Mouse (Mus musculus): ENCODE measurements around the gene Atg13. TPM values are rescaled to one million over a fixed set of nuclear protein-coding genes. Genes with fewer than 3 reads are reported as not detected.
A peak's percentile ranks its signal among the peaks of the same experiment; 100 is the strongest.

Atg13 gene
- polyA plus RNA-seq, 1 experiment from 2014 or later = 27.6 TPM

GRCm38 (mm10) chr2:91646733-91647132, 63.6 kb downstream of the Atg13 start:
- Histone ChIP-seq H3K9ac (ENCODE audit: low read length) (no peak overlapping the region), H3K27me3 (ENCODE audit: control insufficient read depth, insufficient read depth, low read length) (no peaks in the 10 kb centered on the region), H3K27ac (ENCODE audit: low read length) (no peak overlapping the region), H3K36me3 (ENCODE audit: control insufficient read depth, insufficient read depth, low read length) (peaks cover 33% of the 10 kb centered on the region), H3K9me3 (replicated peaks; ENCODE audit: control insufficient read depth, low read length) (no peaks in the 10 kb centered on the region), H3K4me1 (ENCODE audit: control insufficient read depth, insufficient read depth, low read length) (peaks cover 16% of the 10 kb centered on the region), H3K4me2 (ENCODE audit: low read depth, low read length) (no peak overlapping the region), H3K4me3 (replicated peaks; ENCODE audit: low read length) (no peak overlapping the region)
- ATAC-seq (ENCODE audit: insufficient read depth, low FRiP score) = no peak
- 25% methylated on average over 1 of the region's 1 CpGs for WGBS

- Histone ChIP-seq H3K4me1 (ENCODE audit: control insufficient read depth, insufficient read depth, low read length) (peaks cover 9% of the 10 kb centered on the region), H3K27ac (ENCODE audit: low read length) (no peak overlapping the region), H3K27me3 (ENCODE audit: control insufficient read depth, insufficient read depth, low read length) (no peaks in the 10 kb centered on the region), H3K4me3 (replicated peaks; ENCODE audit: low read length) (no peak overlapping the region), H3K9ac (ENCODE audit: low read length) (no peak overlapping the region), H3K9me3 (replicated peaks; ENCODE audit: control insufficient read depth, low read length) (no peaks in the 10 kb centered on the region), H3K4me2 (ENCODE audit: low read depth, low read length) (no peak overlapping the region), H3K36me3 (ENCODE audit: control insufficient read depth, insufficient read depth, low read length) (peaks cover 33% of the 10 kb centered on the region)
- ATAC-seq (ENCODE audit: insufficient read depth, low FRiP score) = no peak
- WGBS = 97% methylated on average over 11 of the region's 11 CpGs
These were observed 64.6 kb downstream of the Atg13 start for GRCm38 (mm10) chr2:91645811-91646210.

- no peaks in the 10 kb centered on the region for H3K9me3 ChIP-seq (replicated peaks; ENCODE audit: control insufficient read depth, low read length)
- H3K4me3 ChIP-seq (replicated peaks; ENCODE audit: low read length) = no peak overlapping the region
- H3K4me1 ChIP-seq (ENCODE audit: control insufficient read depth, insufficient read depth, low read length) = peaks cover 6% of the 10 kb centered on the region
- H3K27me3 ChIP-seq (ENCODE audit: control insufficient read depth, insufficient read depth, low read length) = no peaks in the 10 kb centered on the region
- H3K4me2 ChIP-seq (ENCODE audit: low read depth, low read length) = no peak overlapping the region
- 95% methylated on average over 15 of the region's 15 CpGs for WGBS
- H3K36me3 ChIP-seq (ENCODE audit: control insufficient read depth, insufficient read depth, low read length) = peaks cover 33% of the 10 kb centered on the region
- no peak overlapping the region for H3K27ac ChIP-seq (ENCODE audit: low read length)
- H3K9ac ChIP-seq (ENCODE audit: low read length) = no peak overlapping the region
- ATAC-seq (ENCODE audit: insufficient read depth, low FRiP score) = no peak
These were observed 65.0 kb downstream of the Atg13 start for GRCm38 (mm10) chr2:91645354-91645753.

- H3K4me2 ChIP-seq (ENCODE audit: low read depth, low read length) = no peak overlapping the region
- 87% methylated on average over 11 of the region's 11 CpGs for WGBS
- no peak overlapping the region for H3K9ac ChIP-seq (ENCODE audit: low read length)
These were observed 66.4 kb downstream of the Atg13 start for GRCm38 (mm10) chr2:91644021-91644420.

GRCm38 (mm10) chr2:91642825-91643415, 67.5 kb downstream of the Atg13 start:
- Histone ChIP-seq H3K9me3 (replicated peaks; ENCODE audit: control insufficient read depth, low read length) (no peaks in the 10 kb centered on the region), H3K4me2 (ENCODE audit: low read depth, low read length) (no peak overlapping the region), H3K36me3 (ENCODE audit: control insufficient read depth, insufficient read depth, low read length) (peaks cover 32% of the 10 kb centered on the region), H3K4me1 (ENCODE audit: control insufficient read depth, insufficient read depth, low read length) (no peaks in the 10 kb centered on the region), H3K27me3 (ENCODE audit: control insufficient read depth, insufficient read depth, low read length) (no peaks in the 10 kb centered on the region), H3K27ac (ENCODE audit: low read length) (no peak overlapping the region), H3K9ac (ENCODE audit: low read length) (no peak overlapping the region), H3K4me3 (replicated peaks; ENCODE audit: low read length) (no peak overlapping the region)
- 0 out of 2 replicates have a peak, but pooled peaks have one; percentile 39 for ATAC-seq (ENCODE audit: insufficient read depth, low FRiP score)
- 69% methylated on average over 2 of the region's 2 CpGs for WGBS

More at GRCm38 (mm10) chr2:91644021-91644420, 66.4 kb downstream of the Atg13 start:
- peaks cover 6% of the 10 kb centered on the region for H3K4me1 ChIP-seq (ENCODE audit: control insufficient read depth, insufficient read depth, low read length)
- no peaks in the 10 kb centered on the region for H3K9me3 ChIP-seq (replicated peaks; ENCODE audit: control insufficient read depth, low read length)
- no peaks in the 10 kb centered on the region for H3K27me3 ChIP-seq (ENCODE audit: control insufficient read depth, insufficient read depth, low read length)
- peaks cover 33% of the 10 kb centered on the region for H3K36me3 ChIP-seq (ENCODE audit: control insufficient read depth, insufficient read depth, low read length)
- H3K27ac ChIP-seq (ENCODE audit: low read length) = no peak overlapping the region
- H3K4me3 ChIP-seq (replicated peaks; ENCODE audit: low read length) = no peak overlapping the region
- no peak for ATAC-seq (ENCODE audit: insufficient read depth, low FRiP score)

- no peak for ATAC-seq (ENCODE audit: insufficient read depth, low FRiP score)
- H3K27ac ChIP-seq (ENCODE audit: low read length) = no peak overlapping the region
- H3K4me2 ChIP-seq (ENCODE audit: low read depth, low read length) = no peak overlapping the region
- WGBS = 52% methylated on average over 6 of the region's 6 CpGs
- no peaks in the 10 kb centered on the region for H3K4me1 ChIP-seq (ENCODE audit: control insufficient read depth, insufficient read depth, low read length)
- no peaks in the 10 kb centered on the region for H3K9me3 ChIP-seq (replicated peaks; ENCODE audit: control insufficient read depth, low read length)
- H3K36me3 ChIP-seq (ENCODE audit: control insufficient read depth, insufficient read depth, low read length) = no peaks in the 10 kb centered on the region
- H3K9ac ChIP-seq (ENCODE audit: low read length) = no peak overlapping the region
- H3K4me3 ChIP-seq (replicated peaks; ENCODE audit: low read length) = no peak overlapping the region
- H3K27me3 ChIP-seq (ENCODE audit: control insufficient read depth, insufficient read depth, low read length) = no peaks in the 10 kb centered on the region
These were observed 71.4 kb downstream of the Atg13 start for GRCm38 (mm10) chr2:91638931-91639330.

- no peaks in the 10 kb centered on the region for H3K9me3 ChIP-seq (replicated peaks; ENCODE audit: control insufficient read depth, low read length)
- no peak overlapping the region for H3K4me3 ChIP-seq (replicated peaks; ENCODE audit: low read length)
- no peak overlapping the region for H3K4me2 ChIP-seq (ENCODE audit: low read depth, low read length)
- WGBS = 59% methylated on average over 5 of the region's 5 CpGs
- H3K36me3 ChIP-seq (ENCODE audit: control insufficient read depth, insufficient read depth, low read length) = no peaks in the 10 kb centered on the region
- no peaks in the 10 kb centered on the region for H3K4me1 ChIP-seq (ENCODE audit: control insufficient read depth, insufficient read depth, low read length)
- peak overlapping the region; percentile 74 for H3K27ac ChIP-seq (ENCODE audit: low read length)
- H3K27me3 ChIP-seq (ENCODE audit: control insufficient read depth, insufficient read depth, low read length) = no peaks in the 10 kb centered on the region
- peak; percentile 82 for ATAC-seq (ENCODE audit: insufficient read depth, low FRiP score)
- no peak overlapping the region for H3K9ac ChIP-seq (ENCODE audit: low read length)
These were observed 73.5 kb downstream of the Atg13 start for GRCm38 (mm10) chr2:91636727-91637338.

- Histone ChIP-seq H3K4me1 (ENCODE audit: control insufficient read depth, insufficient read depth, low read length) (no peaks in the 10 kb centered on the region), H3K36me3 (ENCODE audit: control insufficient read depth, insufficient read depth, low read length) (no peaks in the 10 kb centered on the region), H3K9me3 (replicated peaks; ENCODE audit: control insufficient read depth, low read length) (no peaks in the 10 kb centered on the region), H3K27me3 (ENCODE audit: control insufficient read depth, insufficient read depth, low read length) (no peaks in the 10 kb centered on the region), H3K4me2 (ENCODE audit: low read depth, low read length) (no peak within 1 kb of the TSS), H3K27ac (ENCODE audit: low read length) (peak within 1 kb of the TSS; percentile 74), H3K4me3 (replicated peaks; ENCODE audit: low read length) (no peak within 1 kb of the TSS), H3K9ac (ENCODE audit: low read length) (no peak within 1 kb of the TSS)
- 79% methylated on average over 8 of the region's 8 CpGs for WGBS
- no peak; the same call in 1 of the 2 replicates for ATAC-seq (ENCODE audit: insufficient read depth, low FRiP score)
These were observed 74.1 kb downstream of the Atg13 start, which contains the start of gene F2 for GRCm38 (mm10) chr2:91636229-91636628. Gene F2 (minus strand): TSS chr2:91636414.

GRCm38 (mm10) chr2:91635486-91635885, 74.9 kb downstream of the Atg13 start:
- Histone ChIP-seq H3K27ac (ENCODE audit: low read length) (no peak overlapping the region), H3K9me3 (replicated peaks; ENCODE audit: control insufficient read depth, low read length) (no peaks in the 10 kb centered on the region), H3K4me2 (ENCODE audit: low read depth, low read length) (no peak overlapping the region), H3K9ac (ENCODE audit: low read length) (no peak overlapping the region), H3K27me3 (ENCODE audit: control insufficient read depth, insufficient read depth, low read length) (no peaks in the 10 kb centered on the region), H3K4me1 (ENCODE audit: control insufficient read depth, insufficient read depth, low read length) (no peaks in the 10 kb centered on the region), H3K36me3 (ENCODE audit: control insufficient read depth, insufficient read depth, low read length) (no peaks in the 10 kb centered on the region), H3K4me3 (replicated peaks; ENCODE audit: low read length) (no peak overlapping the region)
- WGBS = 83% methylated on average over 11 of the region's 11 CpGs
- ATAC-seq (ENCODE audit: insufficient read depth, low FRiP score) = no peak

Data from stomach, embryonic 16.5 days (tissue).